Mouse (Mus musculus) cerebellum, adult 2 months (tissue): ENCODE results near the gene Gcnt7. TPM values are rescaled to one million over a fixed set of nuclear protein-coding genes. Genes with fewer than 3 reads are reported as not detected.
A peak's percentile ranks its signal among the peaks of the same experiment; 100 is the strongest.

Source experiments
- DNase-seq, 2 experiments: peaks; one replicate each; pipeline ENCODE4 v3.0.0; 2021
- H3K27ac ChIP-seq: fragments of 200-500 bp; 2 replicates; pipeline ENCODE4 v1.5.1; 2012; ENCODE audit warnings: low read length, control low read depth, inconsistent platforms; ENCODE audit not compliant: insufficient read depth
- H3K27me3 ChIP-seq: fragments of 200-500 bp; 2 replicates; pipeline ENCODE4 v1.6.1; 2012; ENCODE audit warnings: inconsistent platforms, mild to moderate bottlenecking, low read length, moderate library complexity; ENCODE audit not compliant: control insufficient read depth, insufficient read depth
- H3K4me1 ChIP-seq: fragments of 200-500 bp; 2 replicates; pipeline ENCODE4 v1.6.1; 2011; ENCODE audit warnings: low read length; ENCODE audit not compliant: control insufficient read depth, insufficient read depth
- H3K4me3 ChIP-seq: fragments of 200-500 bp; replicated peaks from 2 replicates; pipeline ENCODE3; 2011; ENCODE audit warnings: mild to moderate bottlenecking, low read depth, low read length, control low read depth; ENCODE audit not compliant: insufficient read depth
- CTCF ChIP-seq: fragments of 200-500 bp; IDR thresholded peaks from 2 replicates; pipeline ENCODE4 v1.5.1; 2011; ENCODE audit warnings: low read depth, mild to moderate bottlenecking, control low read depth, low read length, moderate library complexity, borderline replicate concordance; ENCODE audit not compliant: insufficient read depth
- POLR2A ChIP-seq: fragments of 200-500 bp; IDR thresholded peaks from 2 replicates; pipeline ENCODE4 v1.6.1; 2011; ENCODE audit warnings: low read length, control low read depth, borderline replicate concordance; ENCODE audit not compliant: insufficient read depth
- WGBS: fragments of 180-500 bp; shearing (Covaris S2); methylation state at CpG from one replicate; pipeline ENCODE4 v1.1.7; 2018; 5-methylcytosine and 5-hydroxymethylcytosine counted together
- polyA plus RNA-seq: library from polyadenylated mRNA; depleted of rRNA; stranded (reverse); fragments of >200 nt; gene quantifications from 2 replicates; pipeline ENCODE4 v1.2.3, GENCODE M21; 2012

Gcnt7 gene
- polyA plus RNA-seq, 1 experiment = not detected

- WGBS = 96% methylated on average over 4 of the region's 4 CpGs
- Histone ChIP-seq H3K4me3 (no peak overlapping the region), H3K4me1 (no peaks in the 10 kb centered on the region; the same call in 1 of the 2 replicates), H3K27me3 (no peaks in the 10 kb centered on the region), H3K27ac (no peak overlapping the region)
- TF ChIP-seq POLR2A (no peak), CTCF (no peak)
- no peak for DNase-seq
Measured at GRCm38 (mm10) chr2:172452031-172452430, 6.4 kb downstream of the Gcnt7 start.

- no peaks in the 10 kb centered on the region for H3K27me3 ChIP-seq
- H3K27ac ChIP-seq = no peak overlapping the region
- no peak overlapping the region for H3K4me3 ChIP-seq
- H3K4me1 ChIP-seq = no peaks in the 10 kb centered on the region
- 58% methylated on average over 6 of the region's 6 CpGs for WGBS
- TF ChIP-seq CTCF (no peak), POLR2A (no peak)
- DNase-seq = no peak
Measured at GRCm38 (mm10) chr2:172450640-172451039, 7.8 kb downstream of the Gcnt7 start.

GRCm38 (mm10) chr2:172448329-172448728 is 10.1 kb downstream of the Gcnt7 start:
- DNase-seq = no peak
- Histone ChIP-seq H3K4me3 (no peak overlapping the region), H3K4me1 (no peaks in the 10 kb centered on the region), H3K27ac (no peak overlapping the region), H3K27me3 (no peaks in the 10 kb centered on the region)
- no peak for TF ChIP-seq POLR2A
- TF ChIP-seq CTCF = no peak
- 86% methylated on average over 4 of the region's 4 CpGs for WGBS

- TF ChIP-seq CTCF (peak; percentile 22; the same call in 1 of the 2 replicates), POLR2A (no peak)
- H3K27ac ChIP-seq = no peak overlapping the region
- no peaks in the 10 kb centered on the region for H3K27me3 ChIP-seq
- WGBS = 89% methylated on average over 6 of the region's 6 CpGs
- H3K4me1 ChIP-seq = no peaks in the 10 kb centered on the region
- no peak overlapping the region for H3K4me3 ChIP-seq
- DNase-seq = no peak
Measured at GRCm38 (mm10) chr2:172447317-172447716, 11.1 kb downstream of the Gcnt7 start.

- no peak overlapping the region for H3K4me3 ChIP-seq
- WGBS = 92% methylated on average over 4 of the region's 4 CpGs
- no peak for DNase-seq
- no peak overlapping the region for H3K27ac ChIP-seq
- no peak for TF ChIP-seq POLR2A
- no peak for TF ChIP-seq CTCF
- H3K27me3 ChIP-seq = no peaks in the 10 kb centered on the region
- peaks cover 2% of the 10 kb centered on the region; the same call in 1 of the 2 replicates for H3K4me1 ChIP-seq
Measured at GRCm38 (mm10) chr2:172445617-172446016, 12.8 kb downstream of the Gcnt7 start.

- WGBS = 31% methylated on average over 6 of the region's 6 CpGs
- no peak for TF ChIP-seq CTCF
- TF ChIP-seq POLR2A = no peak
- Histone ChIP-seq H3K4me3 (peak overlapping the region; percentile 96), H3K27ac (no peak overlapping the region), H3K4me1 (peaks cover 5% of the 10 kb centered on the region; the same call in 1 of the 2 replicates), H3K27me3 (no peaks in the 10 kb centered on the region)
- DNase-seq = no peak
Measured at GRCm38 (mm10) chr2:172441176-172441575, 17.2 kb downstream of the Gcnt7 start.

- no peak for DNase-seq
- TF ChIP-seq POLR2A (no peak), CTCF (no peak)
- Histone ChIP-seq H3K4me1 (peaks cover 5% of the 10 kb centered on the region; the same call in 1 of the 2 replicates), H3K27me3 (no peaks in the 10 kb centered on the region), H3K4me3 (peak overlapping the region; percentile 96), H3K27ac (peak overlapping the region; percentile 18; the same call in 1 of the 2 replicates)
- under 1% methylated on average over 21 of the region's 21 CpGs for WGBS
Measured at GRCm38 (mm10) chr2:172440640-172441005, 17.8 kb downstream of the Gcnt7 start.

- Histone ChIP-seq H3K4me3 (peak within 1 kb of the TSS; percentile 96), H3K4me1 (peaks cover 5% of the 10 kb centered on the region; the same call in 1 of the 2 replicates), H3K27ac (peak within 1 kb of the TSS; percentile 18; the same call in 1 of the 2 replicates), H3K27me3 (no peaks in the 10 kb centered on the region)
- WGBS = under 1% methylated on average over 35 of the region's 35 CpGs
- peak; percentile 99 to 100 for DNase-seq
- TF ChIP-seq POLR2A (peak; percentile 45; the same call in 1 of the 2 replicates), CTCF (no peak)
Measured at GRCm38 (mm10) chr2:172439843-172440639, 18.4 kb downstream of the Gcnt7 start, which contains the start of gene Rtf2. Rtf2 (plus strand) TSS chr2:172440556.
